Mouse (Mus musculus): ENCODE measurements around the gene Josd2. TPM values are rescaled to one million over a fixed set of nuclear protein-coding genes. Genes with fewer than 3 reads are reported as not detected.

Gene Josd2
- polyA plus RNA-seq, 1 experiment from 2014 or later = 76.0 TPM

DNA sequence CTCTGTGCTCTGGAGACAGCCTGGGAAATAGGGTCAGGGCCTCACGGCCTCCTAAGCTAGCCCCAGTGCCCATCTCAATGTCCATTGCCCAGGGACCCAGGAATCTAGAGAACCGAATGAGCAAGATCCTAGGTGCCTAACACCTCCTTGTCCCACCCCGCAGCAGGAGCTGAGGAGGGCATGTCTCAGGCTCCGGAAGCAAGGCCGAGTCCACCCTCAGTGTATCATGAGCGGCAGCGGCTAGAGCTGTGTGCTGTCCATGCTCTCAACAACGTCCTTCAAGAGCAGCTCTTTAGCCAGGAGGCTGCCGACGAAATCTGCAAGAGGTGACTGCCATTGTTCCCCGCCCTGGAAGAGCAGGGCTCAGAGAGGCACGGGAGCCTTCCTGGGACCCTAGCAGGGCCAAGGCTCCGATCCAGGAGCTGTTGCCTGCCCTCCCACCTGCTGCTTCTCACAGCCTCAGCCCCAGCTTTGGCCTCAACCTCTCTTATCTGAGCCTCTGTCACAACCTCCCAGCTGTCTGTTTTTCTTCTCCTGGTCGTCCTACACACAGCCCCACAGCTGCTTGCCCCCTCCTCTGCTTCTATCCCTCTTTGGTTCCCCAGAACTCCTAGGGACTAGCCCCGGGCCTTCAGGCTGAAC, 985 bp downstream of the Josd2 start:
- no peaks in the 10 kb centered on the region for H3K36me3 ChIP-seq
- ATAC-seq = no peak
- H3K9ac ChIP-seq = peak overlapping the region; percentile 71
- H3K27me3 ChIP-seq (replicated peaks) = peaks cover 9% of the 10 kb centered on the region
- 64% methylated on average over 15 of the region's 15 CpGs for WGBS
- H3K27ac ChIP-seq = no peak overlapping the region
- peaks cover 25% of the 10 kb centered on the region for H3K4me1 ChIP-seq (replicated peaks)
- no peaks in the 10 kb centered on the region for H3K9me3 ChIP-seq
- peak overlapping the region; percentile 67 for H3K4me3 ChIP-seq (replicated peaks)
- H3K4me2 ChIP-seq (replicated peaks) = peak overlapping the region; percentile 77

DNA sequence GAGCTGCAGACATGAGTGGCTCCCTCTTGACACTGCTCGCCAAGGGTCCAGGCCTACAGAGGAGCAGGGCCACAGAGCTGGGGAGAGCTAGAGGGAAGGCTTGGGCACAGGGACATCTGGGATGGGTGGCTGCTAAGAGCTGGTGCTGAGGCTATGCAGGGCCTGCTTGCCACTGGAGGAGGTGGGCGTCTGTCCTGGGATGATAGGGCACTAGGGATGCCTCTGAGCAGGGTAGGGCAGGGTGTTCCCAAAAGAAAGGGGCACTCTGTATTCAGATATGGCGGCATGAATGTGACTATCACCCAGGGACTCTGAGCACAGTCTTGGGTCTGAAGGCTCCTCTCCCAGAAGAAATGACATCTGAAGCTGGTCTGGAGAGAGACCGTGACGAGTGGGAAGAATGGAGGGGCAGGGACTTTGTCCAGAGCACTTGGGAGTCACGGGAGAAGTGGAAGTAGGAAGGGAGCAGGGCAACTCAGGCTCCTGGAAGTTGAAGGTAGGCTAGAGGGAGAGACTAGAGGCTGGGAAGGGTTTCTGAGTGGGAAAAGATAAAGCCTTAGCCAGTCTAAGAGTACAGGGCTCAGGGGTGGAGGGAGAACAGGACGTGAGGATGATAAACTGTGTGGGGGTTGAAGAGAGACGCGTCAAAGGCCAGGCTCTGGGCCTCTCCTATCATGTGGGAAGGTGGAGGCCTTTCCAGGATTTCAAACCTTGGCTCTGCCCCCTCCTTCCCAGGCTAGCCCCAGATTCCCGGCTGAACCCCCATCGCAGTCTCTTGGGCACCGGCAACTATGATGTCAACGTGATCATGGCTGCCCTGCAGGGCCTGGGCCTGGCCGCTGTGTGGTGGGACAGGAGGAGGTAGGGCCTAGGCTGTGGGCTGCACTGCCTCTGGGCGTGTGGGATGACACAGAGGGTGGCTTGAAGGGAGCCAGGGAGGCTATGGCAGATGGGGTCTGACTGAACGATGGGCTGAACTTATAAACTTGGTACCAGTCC, 2.2 kb downstream of the Josd2 start:
- no peak for ATAC-seq
- H3K4me1 ChIP-seq (replicated peaks) = peaks cover 30% of the 10 kb centered on the region
- no peak overlapping the region for H3K4me3 ChIP-seq (replicated peaks)
- peaks cover 7% of the 10 kb centered on the region for H3K27me3 ChIP-seq (replicated peaks)
- no peak overlapping the region for H3K27ac ChIP-seq
- no peak overlapping the region for H3K4me2 ChIP-seq (replicated peaks)
- H3K9me3 ChIP-seq = no peaks in the 10 kb centered on the region
- H3K9ac ChIP-seq = no peak overlapping the region
- WGBS = 90% methylated on average over 16 of the region's 16 CpGs
- no peaks in the 10 kb centered on the region for H3K36me3 ChIP-seq

DNA sequence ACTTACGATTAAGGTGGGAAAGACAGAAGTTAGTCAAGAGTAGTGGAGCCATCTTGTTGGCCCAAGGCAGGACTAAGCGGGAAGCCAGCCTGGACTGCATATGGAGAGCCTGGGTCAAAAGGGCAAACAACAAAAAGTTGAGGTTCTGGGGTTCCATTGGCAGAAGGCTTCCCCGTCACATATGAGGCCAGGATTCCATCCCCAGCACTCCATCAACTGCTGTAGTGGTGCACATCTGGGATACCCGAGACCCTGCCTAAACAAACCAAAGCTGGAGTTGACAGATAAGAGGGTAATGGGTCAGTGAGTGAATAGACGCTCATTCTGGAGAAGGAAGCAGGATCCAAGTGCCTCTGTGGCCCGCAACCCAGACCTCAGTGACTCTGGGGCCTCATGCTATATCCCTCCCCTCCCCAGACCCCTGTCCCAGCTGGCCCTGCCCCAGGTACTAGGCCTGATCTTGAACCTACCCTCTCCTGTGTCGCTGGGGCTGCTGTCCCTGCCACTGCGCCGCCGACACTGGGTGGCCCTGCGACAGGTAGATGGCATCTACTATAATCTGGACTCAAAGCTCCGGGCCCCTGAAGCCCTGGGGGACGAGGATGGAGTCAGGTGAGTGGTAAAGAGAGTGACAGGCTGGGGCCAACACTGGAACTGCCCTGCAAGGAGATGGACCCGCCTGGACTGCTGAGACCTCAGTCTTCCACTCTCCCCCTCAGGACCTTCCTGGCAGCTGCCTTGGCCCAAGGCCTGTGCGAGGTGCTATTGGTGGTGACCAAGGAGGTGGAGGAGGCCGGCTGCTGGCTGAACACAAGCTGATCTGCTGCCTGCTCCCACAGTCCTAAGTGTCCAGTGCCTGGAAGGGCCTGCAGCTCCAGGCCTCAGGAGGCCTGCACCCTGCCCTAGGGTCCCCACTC, 3.2 kb downstream of the Josd2 start:
- no peak overlapping the region for H3K4me3 ChIP-seq (replicated peaks)
- no peak for ATAC-seq
- 78% methylated on average over 16 of the region's 16 CpGs for WGBS
- H3K4me1 ChIP-seq (replicated peaks) = peaks cover 30% of the 10 kb centered on the region
- H3K27me3 ChIP-seq (replicated peaks) = peaks cover 14% of the 10 kb centered on the region
- H3K27ac ChIP-seq = no peak overlapping the region
- no peaks in the 10 kb centered on the region for H3K36me3 ChIP-seq
- H3K9ac ChIP-seq = no peak overlapping the region
- H3K9me3 ChIP-seq = no peaks in the 10 kb centered on the region
- H3K4me2 ChIP-seq (replicated peaks) = no peak overlapping the region

DNA sequence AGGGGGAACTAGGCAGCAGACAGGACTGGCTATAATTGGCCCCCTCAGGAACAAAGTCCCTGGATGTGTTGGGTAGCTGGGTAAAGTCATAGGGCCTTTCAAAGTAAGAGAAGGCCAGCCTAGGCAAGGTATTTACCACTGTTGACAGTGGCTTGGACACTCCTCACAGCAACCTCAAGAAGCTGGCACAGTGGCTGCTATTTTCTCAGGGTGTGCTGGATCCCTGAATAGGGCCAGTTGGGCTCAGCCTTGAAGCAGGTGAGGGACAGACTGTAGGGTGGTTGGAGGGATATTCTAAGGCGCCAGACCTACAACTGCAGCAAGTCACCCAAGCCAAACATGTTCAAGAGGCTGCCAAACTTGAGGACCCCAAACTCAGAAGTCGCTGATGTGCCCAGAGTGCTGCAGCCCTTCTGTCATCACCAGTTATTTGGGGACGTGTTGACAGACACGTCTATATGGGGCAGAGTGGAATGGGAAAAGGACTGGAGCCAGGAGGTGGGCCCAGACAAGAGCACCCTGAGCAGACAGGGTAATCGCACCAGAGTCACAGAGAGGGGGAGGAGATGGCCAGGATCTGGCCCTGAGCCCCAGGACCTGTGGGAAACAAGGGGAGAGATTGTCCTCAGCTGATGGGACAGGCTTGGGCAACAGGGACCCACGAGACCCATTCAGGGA, 4.2 kb downstream of the Josd2 start:
- no peak overlapping the region for H3K9ac ChIP-seq

DNA sequence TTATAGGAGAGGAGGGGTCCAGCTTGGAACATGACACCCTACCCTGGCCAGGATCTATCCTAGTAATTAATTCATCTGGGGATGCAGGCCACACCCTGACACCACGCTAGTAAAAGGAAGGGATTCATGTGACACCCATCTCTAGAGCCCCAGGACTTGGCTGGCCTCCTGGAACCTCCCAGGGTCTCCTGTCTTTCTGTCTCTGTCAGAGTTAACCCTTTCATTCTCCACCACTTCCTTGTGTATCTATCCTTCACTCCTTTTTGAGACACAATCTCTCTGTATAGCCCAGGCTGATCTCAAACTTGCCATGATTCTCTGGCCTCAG, 4.7 kb downstream of the Josd2 start:
- ATAC-seq = no peak
- no peak overlapping the region for H3K27ac ChIP-seq
- no peak overlapping the region for H3K9ac ChIP-seq
- 17% methylated on average over 1 of the region's 1 CpGs for WGBS
- H3K36me3 ChIP-seq = no peaks in the 10 kb centered on the region
- no peak overlapping the region for H3K4me3 ChIP-seq (replicated peaks)
- H3K27me3 ChIP-seq (replicated peaks) = peaks cover 14% of the 10 kb centered on the region
- no peaks in the 10 kb centered on the region for H3K9me3 ChIP-seq
- H3K4me1 ChIP-seq (replicated peaks) = peaks cover 25% of the 10 kb centered on the region
- no peak overlapping the region for H3K4me2 ChIP-seq (replicated peaks)

More for the DNA sequence above, 4.2 kb downstream of the Josd2 start:
- H3K27me3 ChIP-seq (replicated peaks) = peaks cover 14% of the 10 kb centered on the region
- H3K4me3 ChIP-seq (replicated peaks) = no peak overlapping the region
- no peaks in the 10 kb centered on the region for H3K9me3 ChIP-seq
- H3K36me3 ChIP-seq = no peaks in the 10 kb centered on the region
- H3K27ac ChIP-seq = no peak overlapping the region
- ATAC-seq = no peak
- 47% methylated on average over 6 of the region's 6 CpGs for WGBS
- peaks cover 30% of the 10 kb centered on the region for H3K4me1 ChIP-seq (replicated peaks)
- no peak overlapping the region for H3K4me2 ChIP-seq (replicated peaks)

DNA sequence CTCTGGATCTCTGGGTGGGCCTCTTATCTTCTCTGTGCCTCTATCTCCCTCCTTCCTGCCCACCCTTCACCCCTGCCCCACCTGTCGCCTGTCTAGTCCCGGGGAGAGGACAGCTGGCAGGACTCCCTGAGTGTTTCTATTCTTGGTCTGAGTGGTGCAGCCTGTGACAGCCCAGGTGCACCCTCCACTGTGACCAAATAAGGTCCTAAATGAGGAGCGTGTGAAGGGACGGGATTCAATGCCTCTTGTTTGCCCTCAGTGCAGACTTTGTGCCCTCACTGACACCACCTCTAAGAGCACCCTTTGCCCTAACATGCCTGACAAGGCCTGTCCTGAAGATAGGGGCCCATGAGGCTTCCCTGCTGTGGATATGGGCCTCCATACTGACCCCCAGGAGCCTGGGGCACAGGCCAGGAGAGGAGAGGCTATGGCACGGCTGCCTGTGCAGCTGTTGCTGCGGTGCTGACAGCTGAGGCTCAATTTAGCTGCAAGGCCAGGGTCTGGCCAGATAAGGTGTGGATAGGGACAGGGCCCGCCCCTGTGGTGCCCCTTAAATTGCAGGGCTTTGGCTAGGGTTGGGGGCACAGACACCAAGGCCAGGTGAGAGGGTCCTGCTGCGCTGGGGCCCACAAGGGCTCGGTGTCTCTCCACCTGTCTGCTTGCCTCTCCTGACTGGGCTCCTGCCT, 5.3 kb downstream of the Josd2 start:
- H3K27ac ChIP-seq = peak overlapping the region; percentile 44; the same call in 1 of the 2 replicates
- ATAC-seq = peak; percentile 19; the same call in 1 of the 2 replicates
- no peak overlapping the region for H3K4me2 ChIP-seq (replicated peaks)
- H3K9ac ChIP-seq = no peak overlapping the region
- no peak overlapping the region for H3K4me3 ChIP-seq (replicated peaks)
- peaks cover 24% of the 10 kb centered on the region for H3K4me1 ChIP-seq (replicated peaks)
- no peaks in the 10 kb centered on the region for H3K9me3 ChIP-seq
- WGBS = 37% methylated on average over 9 of the region's 9 CpGs
- peaks cover 14% of the 10 kb centered on the region for H3K27me3 ChIP-seq (replicated peaks)
- H3K36me3 ChIP-seq = no peaks in the 10 kb centered on the region

DNA sequence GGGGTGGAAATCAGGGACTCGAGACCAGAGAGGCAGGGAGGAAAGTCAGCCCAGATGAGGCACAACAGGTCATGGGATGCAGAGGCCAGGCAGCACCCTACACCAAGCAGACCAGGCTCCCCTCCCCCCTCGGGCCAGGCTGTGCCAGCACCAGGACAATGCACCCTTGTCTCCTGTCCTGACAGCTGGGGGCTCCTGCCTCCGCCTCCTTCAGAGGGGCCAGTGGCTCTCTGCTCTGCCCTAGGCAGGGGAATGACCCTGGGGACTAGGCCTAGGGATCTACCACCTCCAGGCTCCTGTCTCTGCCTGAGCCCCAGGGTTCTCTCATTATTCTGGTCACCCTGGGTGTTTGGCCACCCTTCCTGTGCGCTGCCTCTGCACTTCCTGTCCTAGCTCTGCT, 6.6 kb downstream of the Josd2 start:
- Histone ChIP-seq H3K9ac (no peak overlapping the region), H3K36me3 (no peaks in the 10 kb centered on the region), H3K27ac (0 out of 2 replicates have a peak overlapping the region, but pooled peaks have one; percentile 18), H3K9me3 (no peaks in the 10 kb centered on the region), H3K4me3 (replicated peaks) (no peak overlapping the region), H3K27me3 (replicated peaks) (peaks cover 14% of the 10 kb centered on the region), H3K4me1 (replicated peaks) (peaks cover 18% of the 10 kb centered on the region), H3K4me2 (replicated peaks) (no peak overlapping the region)
- ATAC-seq = peak; percentile 66
- WGBS = 30% methylated on average over 4 of the region's 4 CpGs

DNA sequence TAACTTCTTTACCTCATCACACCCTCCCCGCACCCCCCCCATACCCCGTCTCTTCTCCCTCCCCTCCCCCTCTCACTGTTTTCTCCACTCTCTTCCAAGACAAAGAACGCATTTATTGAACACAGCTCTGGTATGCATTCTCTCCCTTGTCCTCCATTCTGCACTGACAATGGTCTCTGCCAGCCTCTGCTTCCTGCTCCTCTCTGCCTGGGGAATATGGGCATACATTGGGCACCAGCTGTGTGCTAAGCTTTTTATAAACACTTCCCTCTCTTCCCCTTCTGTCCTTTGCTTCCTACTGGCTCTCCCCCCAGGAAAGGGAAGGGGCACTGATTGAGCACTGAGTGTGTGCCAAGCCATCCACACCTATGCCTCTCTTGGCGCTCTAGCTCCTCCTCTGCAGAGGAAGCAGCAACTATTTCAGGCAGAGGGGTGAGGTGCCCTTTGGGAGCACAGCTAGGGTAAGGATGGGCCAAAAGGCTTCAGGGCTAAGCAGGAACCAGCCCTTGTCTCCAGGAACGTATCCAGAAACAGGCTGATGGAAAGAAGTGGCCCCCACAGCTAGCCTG, 7.3 kb downstream of the Josd2 start:
- H3K9ac ChIP-seq = no peak overlapping the region
- no peak overlapping the region for H3K4me3 ChIP-seq (replicated peaks)
- no peaks in the 10 kb centered on the region for H3K36me3 ChIP-seq
- H3K9me3 ChIP-seq = no peaks in the 10 kb centered on the region
- peaks cover 14% of the 10 kb centered on the region for H3K27me3 ChIP-seq (replicated peaks)
- no peak for ATAC-seq
- 43% methylated on average over 5 of the region's 5 CpGs for WGBS
- no peak overlapping the region for H3K4me2 ChIP-seq (replicated peaks)
- H3K4me1 ChIP-seq (replicated peaks) = peaks cover 18% of the 10 kb centered on the region
- no peak overlapping the region for H3K27ac ChIP-seq

DNA sequence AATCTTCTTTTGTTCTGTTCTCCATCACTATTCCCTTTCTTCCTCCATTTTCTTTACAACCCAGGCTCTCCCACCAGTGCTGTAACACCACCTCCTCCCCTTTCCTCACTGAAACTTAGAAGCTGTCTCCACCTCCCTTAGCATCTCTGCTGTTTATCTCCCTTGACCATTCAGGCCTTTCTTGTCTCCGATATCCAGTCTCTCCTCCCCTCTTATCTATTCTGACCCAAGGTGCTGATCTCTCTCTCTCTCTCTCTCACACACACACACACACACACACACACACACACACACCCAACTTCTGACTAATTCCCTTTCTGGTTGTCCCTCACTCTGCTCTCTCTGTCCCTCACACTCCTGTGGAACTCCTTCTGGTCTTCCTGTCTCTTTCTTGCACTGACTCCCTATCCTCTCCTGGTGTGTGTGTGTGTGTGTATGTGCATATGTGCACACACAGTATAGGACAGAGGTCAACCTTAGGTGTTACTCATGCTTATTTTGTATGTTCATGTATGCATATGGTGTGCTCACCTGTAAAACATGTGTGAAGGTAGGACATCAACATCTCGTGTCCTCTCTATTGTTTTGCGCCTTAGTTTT, 15.2 kb downstream of the Josd2 start:
- no peak overlapping the region for H3K27ac ChIP-seq
- H3K4me1 ChIP-seq (replicated peaks) = no peaks in the 10 kb centered on the region
- H3K4me3 ChIP-seq (replicated peaks) = no peak overlapping the region
- H3K27me3 ChIP-seq (replicated peaks) = no peaks in the 10 kb centered on the region; the same call in 1 of the 2 replicates
- no peak overlapping the region for H3K4me2 ChIP-seq (replicated peaks)
- H3K36me3 ChIP-seq = no peaks in the 10 kb centered on the region
- no peaks in the 10 kb centered on the region for H3K9me3 ChIP-seq
- no peak overlapping the region for H3K9ac ChIP-seq
- WGBS = 67% methylated on average over 3 of the region's 3 CpGs
- ATAC-seq = peak; percentile 39; the same call in 1 of the 2 replicates

DNA sequence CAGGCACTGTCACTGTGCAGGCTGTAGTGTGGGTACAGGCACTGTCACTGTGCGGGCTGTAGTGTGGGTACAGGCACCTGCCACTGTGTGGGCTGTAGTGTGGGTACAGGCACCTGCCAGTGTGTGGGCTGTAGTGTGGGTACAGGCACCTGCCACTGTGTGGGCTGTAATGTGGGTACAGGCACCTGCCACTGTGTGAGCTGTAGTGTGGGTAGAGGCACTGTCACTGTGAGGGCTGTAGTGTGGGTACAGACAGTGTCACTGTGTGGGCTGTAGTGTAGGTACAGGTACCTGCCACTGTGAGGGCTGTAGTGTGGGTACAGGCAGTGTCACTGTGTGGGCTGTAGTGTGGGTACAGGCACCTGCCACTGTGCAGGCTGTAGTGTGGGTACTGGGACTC, 16.3 kb downstream of the Josd2 start:
- H3K27ac ChIP-seq = no peak overlapping the region
- H3K36me3 ChIP-seq = no peaks in the 10 kb centered on the region
- H3K4me2 ChIP-seq (replicated peaks) = no peak overlapping the region
- H3K4me3 ChIP-seq (replicated peaks) = no peak overlapping the region
- ATAC-seq = no peak
- no peaks in the 10 kb centered on the region; the same call in 1 of the 2 replicates for H3K27me3 ChIP-seq (replicated peaks)
- no peaks in the 10 kb centered on the region for H3K4me1 ChIP-seq (replicated peaks)
- H3K9ac ChIP-seq = no peak overlapping the region
- H3K9me3 ChIP-seq = no peaks in the 10 kb centered on the region
- WGBS = 94% methylated on average over 1 of the region's 1 CpGs

Data from intestine, embryonic 15.5 days (tissue).